Mouse (Mus musculus) forebrain, postnatal 0 days (tissue): Measurements from ENCODE around the gene Homer2. TPM values are rescaled to one million over a fixed set of nuclear protein-coding genes. Genes with fewer than 3 reads are reported as not detected.
A peak's percentile ranks its signal among the peaks of the same experiment; 100 is the strongest.

ENCODE experiments used
- ATAC-seq: fragments of 200-750 bp; cut with Nextera tagmentation; 2 replicates; pipeline ENCODE4 v1.8.0; 2017; ENCODE audit warnings: mild to moderate bottlenecking, moderate library complexity
- DNase-seq: peaks from one replicate; pipeline ENCODE4 v3.0.0-alpha.2; 2015
- H3K27ac ChIP-seq: fragments of 300-500 bp; sonication (generic); 2 replicates; pipeline ENCODE4 v1.5.1; 2014; ENCODE audit warnings: low read depth, mild to moderate bottlenecking, antibody characterized with exemption, low read length, moderate library complexity, mixed read lengths
- H3K27me3 ChIP-seq: fragments of 300-500 bp; sonication (generic); 2 replicates; pipeline ENCODE4 v1.6.1; 2014; ENCODE audit warnings: mild to moderate bottlenecking, low read length, mixed read lengths; ENCODE audit not compliant: insufficient read depth
- H3K36me3 ChIP-seq: fragments of 300-500 bp; sonication (generic); 2 replicates; pipeline ENCODE4 v1.6.1; 2014; ENCODE audit warnings: mild to moderate bottlenecking, moderate library complexity; ENCODE audit not compliant: insufficient read depth
- H3K4me1 ChIP-seq: fragments of 300-500 bp; sonication (generic); 2 replicates; pipeline ENCODE4 v1.6.1; 2014; ENCODE audit warnings: antibody characterized with exemption; ENCODE audit not compliant: insufficient read depth
- H3K4me2 ChIP-seq: fragments of 300-500 bp; sonication (generic); 2 replicates; pipeline ENCODE4 v1.6.1; 2014; ENCODE audit warnings: low read depth, mild to moderate bottlenecking, moderate library complexity
- H3K4me3 ChIP-seq: fragments of 300-500 bp; sonication (generic); 2 replicates; pipeline ENCODE4 v1.5.1; 2014; ENCODE audit warnings: low read depth, low read length, mixed read lengths
- H3K9ac ChIP-seq: fragments of 300-500 bp; sonication (generic); 2 replicates; pipeline ENCODE4 v1.6.1; 2014; ENCODE audit warnings: mild to moderate bottlenecking
- H3K9me3 ChIP-seq: fragments of 300-500 bp; sonication (generic); 2 replicates; pipeline ENCODE4 v1.6.1; 2016; ENCODE audit warnings: low read length
- CTCF ChIP-seq: sonication (generic); IDR thresholded peaks from 2 replicates; pipeline ENCODE4 v1.5.1; 2016; ENCODE audit warnings: antibody characterized with exemption, control low read depth, low read depth
- WGBS: fragments of 180-500 bp; shearing (Covaris S2); extraction: QIAGEN DNeasy Blood & Tissue Kit; methylation state at CpG from one replicate; pipeline ENCODE4 v1.1.7; 2014; 5-methylcytosine and 5-hydroxymethylcytosine counted together
- polyA plus RNA-seq: library from polyadenylated mRNA; unstranded; fragments of >200 nt; fragmentation: Nextera tagmentation; extraction: Ambion mirVana; gene quantifications from 2 replicates; pipeline ENCODE4 v1.2.1, GENCODE M21; 2015
- total RNA-seq: library from RNA; depleted of rRNA; stranded (reverse); fragments of >200 nt; gene quantifications from 2 replicates; pipeline ENCODE4 v1.2.3, GENCODE M21; 2014

The Homer2 gene
- total and polyA plus RNA-seq, 2 experiments from 2014 or later = 27.9 to 28.8 TPM

DNA sequence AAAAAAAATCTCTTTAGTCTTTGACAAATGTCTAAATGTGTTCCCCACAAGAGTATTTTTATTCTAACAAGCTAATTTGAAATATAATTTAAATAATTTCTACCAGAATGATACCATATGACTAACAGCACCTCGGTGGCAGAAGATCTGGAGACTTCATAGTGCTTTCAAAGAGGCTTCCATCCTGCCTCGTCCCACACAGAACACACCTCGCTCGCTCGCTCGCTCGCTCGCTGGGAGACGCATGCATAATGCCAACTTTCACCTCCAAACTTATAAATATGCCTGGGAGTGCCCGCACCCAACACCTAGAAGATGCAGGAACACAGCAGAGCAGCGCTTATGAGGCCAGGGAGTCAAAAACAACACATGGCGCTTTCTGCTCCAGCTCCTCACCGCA, 9.0 kb downstream of the Homer2 start:
- no peak for ATAC-seq
- no peak for DNase-seq
- no peak for TF ChIP-seq CTCF
- no peak overlapping the region for H3K4me2 ChIP-seq
- H3K9me3 ChIP-seq = no peaks in the 10 kb centered on the region
- H3K4me3 ChIP-seq = no peak overlapping the region
- WGBS = 85% methylated on average over 13 of the region's 13 CpGs
- no peaks in the 10 kb centered on the region for H3K36me3 ChIP-seq
- H3K4me1 ChIP-seq = no peaks in the 10 kb centered on the region
- no peak overlapping the region for H3K27ac ChIP-seq
- H3K27me3 ChIP-seq = no peaks in the 10 kb centered on the region
- H3K9ac ChIP-seq = no peak overlapping the region

DNA sequence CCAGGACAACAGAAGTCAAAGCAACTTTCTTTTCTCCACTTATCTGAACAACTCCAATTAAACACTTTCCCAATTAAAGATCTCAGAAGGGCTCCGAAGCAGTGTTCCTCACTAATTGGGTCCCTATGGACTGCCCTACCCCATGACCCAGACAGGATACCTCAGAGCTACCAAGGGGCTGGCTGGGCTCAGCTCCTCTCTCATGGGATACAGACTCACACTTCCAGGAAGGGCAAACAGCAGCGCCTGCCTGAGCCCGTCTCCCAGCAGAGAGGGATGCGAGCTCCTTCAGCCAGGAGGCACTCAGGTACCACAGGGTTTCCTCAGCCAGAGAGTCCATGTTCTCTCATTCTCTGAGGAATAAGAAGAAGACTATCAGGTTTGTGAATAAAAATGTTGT, 9.4 kb downstream of the Homer2 start:
- H3K27me3 ChIP-seq = no peaks in the 10 kb centered on the region
- no peaks in the 10 kb centered on the region for H3K9me3 ChIP-seq
- no peak overlapping the region for H3K4me3 ChIP-seq
- H3K27ac ChIP-seq = no peak overlapping the region
- H3K9ac ChIP-seq = no peak overlapping the region
- WGBS = 62% methylated on average over 4 of the region's 4 CpGs
- H3K4me2 ChIP-seq = no peak overlapping the region
- H3K4me1 ChIP-seq = no peaks in the 10 kb centered on the region
- DNase-seq = no peak
- no peak for TF ChIP-seq CTCF
- ATAC-seq = no peak
- H3K36me3 ChIP-seq = no peaks in the 10 kb centered on the region

DNA sequence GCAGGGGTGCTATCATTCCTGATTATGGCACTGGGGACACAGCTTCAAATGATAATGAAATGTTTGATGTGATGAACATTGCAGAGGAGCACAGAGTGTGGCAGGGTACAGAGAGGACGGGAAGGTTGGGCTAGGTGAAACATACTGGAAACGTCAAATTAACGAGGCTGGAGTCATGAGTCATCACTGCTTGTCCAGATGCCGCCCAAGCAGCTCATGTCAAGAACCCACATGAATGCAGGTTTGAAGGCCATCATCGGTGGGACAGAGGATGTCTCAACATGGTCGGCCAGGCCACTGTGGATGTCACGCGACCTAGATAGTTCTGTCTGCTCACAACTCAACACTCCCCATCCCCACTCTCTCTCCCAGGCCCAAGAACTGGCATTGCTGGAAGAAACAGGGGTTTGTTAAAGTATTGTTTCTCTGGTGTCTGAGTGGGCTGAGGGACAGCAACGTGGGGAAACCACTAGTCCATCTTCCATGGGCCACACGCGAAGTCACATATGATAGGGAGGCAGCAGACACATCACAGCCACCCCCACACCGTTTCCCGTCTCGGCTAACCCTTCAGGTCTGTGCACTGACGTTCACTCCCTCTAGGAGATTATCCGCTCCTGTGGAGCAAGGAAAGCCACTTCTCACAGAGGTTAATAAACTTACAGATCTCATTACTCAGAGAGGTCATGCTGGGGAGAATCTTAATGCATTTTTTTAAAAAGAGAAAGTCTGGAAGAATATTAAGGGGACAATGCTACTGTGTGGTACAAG, 11.4 kb downstream of the Homer2 start:
- ATAC-seq (no peak), DNase-seq (no peak)
- H3K27me3 ChIP-seq = no peaks in the 10 kb centered on the region
- no peak overlapping the region for H3K4me2 ChIP-seq
- no peaks in the 10 kb centered on the region for H3K4me1 ChIP-seq
- no peaks in the 10 kb centered on the region for H3K36me3 ChIP-seq
- WGBS = 81% methylated on average over 16 of the region's 16 CpGs
- TF ChIP-seq CTCF = no peak
- no peaks in the 10 kb centered on the region for H3K9me3 ChIP-seq
- H3K4me3 ChIP-seq = no peak overlapping the region
- H3K9ac ChIP-seq = no peak overlapping the region
- no peak overlapping the region for H3K27ac ChIP-seq

DNA sequence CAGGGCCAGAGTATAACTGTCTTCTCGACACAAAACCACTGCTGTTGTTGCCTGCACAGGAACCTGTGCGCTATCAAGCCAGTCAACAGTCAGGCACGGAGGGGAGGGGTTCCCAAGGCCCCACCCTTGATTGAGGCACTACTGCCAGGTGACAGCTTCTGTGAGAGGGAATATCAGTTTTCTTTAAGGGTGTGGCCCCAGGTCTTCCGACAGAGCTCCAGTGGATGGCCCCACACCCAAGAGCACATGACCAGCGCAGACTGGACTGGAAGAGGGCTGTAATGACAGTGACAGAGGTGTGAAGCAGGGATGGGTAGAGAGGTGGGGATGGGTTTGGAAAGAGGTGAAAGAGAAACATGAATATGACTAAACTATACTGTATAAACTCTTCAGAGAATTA, 16.3 kb downstream of the Homer2 start:
- no peak for ATAC-seq
- Histone ChIP-seq H3K9ac (no peak overlapping the region), H3K36me3 (no peaks in the 10 kb centered on the region), H3K27ac (no peak overlapping the region), H3K4me3 (no peak overlapping the region), H3K4me1 (peaks cover 13% of the 10 kb centered on the region), H3K9me3 (no peaks in the 10 kb centered on the region), H3K4me2 (no peak overlapping the region), H3K27me3 (no peaks in the 10 kb centered on the region)
- no peak for DNase-seq
- WGBS = 97% methylated on average over 5 of the region's 5 CpGs
- no peak for TF ChIP-seq CTCF

DNA sequence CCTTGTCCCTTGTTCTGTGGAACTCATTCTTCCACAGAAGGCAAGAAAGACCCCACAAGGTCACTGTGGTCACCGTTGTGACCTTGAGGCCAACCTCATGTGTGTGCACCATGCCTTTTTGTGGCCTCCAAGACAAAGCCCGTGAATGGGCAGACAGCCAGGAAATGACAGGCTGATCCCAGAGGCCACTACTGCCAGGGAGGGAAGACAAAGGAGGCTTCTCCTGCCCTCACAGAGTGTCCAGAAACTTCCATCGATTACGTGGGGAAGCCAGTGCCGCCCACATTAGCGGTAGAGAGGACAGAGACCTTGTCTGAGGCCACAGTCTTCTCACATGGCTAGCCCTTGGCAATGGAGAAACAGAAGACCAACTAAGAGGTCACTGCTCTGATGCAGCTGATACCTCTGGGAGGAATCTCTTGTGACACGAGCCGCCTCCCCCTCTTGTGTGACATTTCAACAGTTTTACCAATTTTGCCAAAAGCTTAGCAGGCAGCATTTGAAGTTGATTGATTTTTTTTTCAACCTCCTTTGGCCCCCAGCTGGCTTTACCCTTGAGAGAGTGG, 18.1 kb downstream of the Homer2 start:
- Histone ChIP-seq H3K4me2 (no peak overlapping the region), H3K27ac (peak overlapping the region; percentile 51; the same call in 1 of the 2 replicates), H3K4me1 (peaks cover 13% of the 10 kb centered on the region), H3K9ac (no peak overlapping the region), H3K36me3 (no peaks in the 10 kb centered on the region), H3K9me3 (no peaks in the 10 kb centered on the region), H3K27me3 (no peaks in the 10 kb centered on the region), H3K4me3 (no peak overlapping the region)
- DNase-seq (no peak), ATAC-seq (no peak)
- no peak for TF ChIP-seq CTCF
- 59% methylated on average over 8 of the region's 8 CpGs for WGBS

DNA sequence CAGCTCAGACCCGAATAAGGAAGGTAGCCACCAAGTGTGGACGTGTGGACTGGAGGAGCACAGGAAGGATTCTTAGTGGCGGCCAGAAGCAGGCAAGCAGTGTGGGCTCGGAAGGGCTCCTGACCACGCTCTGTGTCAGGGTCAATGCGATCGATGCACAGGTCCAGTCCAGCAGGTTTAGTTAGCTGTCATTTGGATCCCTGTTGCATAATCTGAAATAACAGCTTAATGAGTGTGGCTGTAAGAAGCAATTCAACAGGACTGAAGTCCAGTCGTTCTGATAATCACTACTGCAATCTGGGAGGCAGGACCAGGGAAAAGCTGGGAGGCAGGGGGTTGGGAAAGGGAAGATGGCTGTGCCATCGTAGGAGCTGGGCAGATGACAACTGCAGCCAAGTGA, 18.9 kb downstream of the Homer2 start:
- no peak overlapping the region for H3K4me3 ChIP-seq
- no peak overlapping the region for H3K4me2 ChIP-seq
- whole genome bisulfite sequencing = 85% methylated on average over 9 of the region's 9 CpGs
- H3K27ac ChIP-seq = no peak overlapping the region
- no peak for TF ChIP-seq CTCF
- H3K9me3 ChIP-seq = no peaks in the 10 kb centered on the region
- no peak overlapping the region for H3K9ac ChIP-seq
- DNase-seq = no peak
- no peak for ATAC-seq
- H3K27me3 ChIP-seq = no peaks in the 10 kb centered on the region
- no peaks in the 10 kb centered on the region for H3K36me3 ChIP-seq
- H3K4me1 ChIP-seq = peaks cover 13% of the 10 kb centered on the region

DNA sequence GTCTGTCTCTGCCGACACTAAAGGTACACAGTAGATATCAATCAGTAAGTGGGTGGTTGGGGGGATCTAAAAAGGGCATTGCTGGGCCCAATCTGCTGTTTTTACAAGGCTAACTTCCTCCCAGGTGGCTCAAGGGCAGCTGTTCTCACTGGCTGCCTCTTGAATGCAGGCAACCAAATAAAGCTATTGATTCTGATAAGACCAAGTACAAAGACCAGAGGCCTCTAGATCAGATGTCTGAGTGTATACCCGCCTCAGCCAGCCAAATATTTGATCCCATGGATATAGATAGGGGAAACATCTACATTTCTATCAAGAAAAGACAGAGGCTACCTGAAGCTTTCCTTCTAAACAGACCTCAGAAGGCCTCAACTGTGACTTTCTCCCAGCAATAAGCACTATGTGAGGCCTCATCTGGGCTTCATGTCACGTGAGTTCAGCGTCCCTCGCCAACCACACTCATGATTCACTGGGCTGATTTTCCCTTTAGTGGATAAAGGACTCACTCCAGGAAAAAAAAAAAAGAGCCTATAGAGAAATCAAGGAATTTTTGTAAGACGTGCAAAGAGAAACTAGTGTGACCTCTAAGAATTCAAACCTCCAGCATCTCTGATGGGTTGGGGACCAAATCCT, 19.5 kb downstream of the Homer2 start:
- WGBS = 88% methylated on average over 6 of the region's 6 CpGs
- H3K4me1 ChIP-seq = peaks cover 13% of the 10 kb centered on the region
- DNase-seq (no peak), ATAC-seq (no peak)
- H3K4me3 ChIP-seq = no peak overlapping the region
- TF ChIP-seq CTCF = no peak
- H3K27me3 ChIP-seq = no peaks in the 10 kb centered on the region
- no peak overlapping the region for H3K4me2 ChIP-seq
- H3K9ac ChIP-seq = no peak overlapping the region
- H3K9me3 ChIP-seq = no peaks in the 10 kb centered on the region
- no peaks in the 10 kb centered on the region for H3K36me3 ChIP-seq
- no peak overlapping the region for H3K27ac ChIP-seq
